Mouse (Mus musculus): ENCODE data around the gene Trub2.

DNA sequence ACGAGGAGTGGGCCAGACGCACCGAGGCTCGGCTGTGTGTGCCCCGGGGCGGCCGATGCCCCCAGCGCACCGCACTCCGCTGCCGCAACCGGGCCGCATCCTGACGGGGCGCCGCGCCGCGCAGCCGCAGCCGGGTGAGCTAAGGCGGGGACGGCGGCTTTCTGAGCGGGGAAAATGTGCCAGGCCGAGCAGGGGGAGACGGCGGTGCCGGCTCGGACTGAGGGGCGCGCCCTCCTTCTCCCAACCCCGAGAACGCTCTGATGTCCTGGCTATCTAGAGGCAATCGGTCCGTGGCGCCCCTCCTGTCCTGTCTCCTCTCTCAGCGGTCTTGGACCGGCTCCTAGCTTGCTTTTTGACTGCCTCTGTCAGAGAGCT lies 14.5 kb upstream of the Trub2 start:
- no peak for TF ChIP-seq CTCF (IDR thresholded peaks at IDR 0.05; ENCODE audit: extremely low read depth, insufficient read depth, low read length)
- no peak for TF ChIP-seq POLR2A (IDR thresholded peaks at IDR 0.05; ENCODE audit: extremely low read depth, insufficient read depth, low read length)

All from cortical plate, adult 2 months (tissue).